Mouse (Mus musculus) embryonic facial prominence, embryonic 11.5 days (tissue): ENCODE measurements at regions not wholly inside any gene's neighbourhood (a gene's known extent, or its start where the extent isn't known, plus 50 kb on each side); places are given as distances from the start of the nearest gene placed in this dataset.
A peak's percentile ranks its signal among the peaks of the same experiment; 100 is the strongest.

ENCODE experiments used
- ATAC-seq: fragments of 200-750 bp; cut with Nextera tagmentation; replicated peaks from 2 replicates; pipeline ENCODE4 v1.8.0; 2017; ENCODE audit warnings: low read depth; ENCODE audit not compliant: insufficient number of reproducible peaks, low FRiP score, low TSS enrichment
- DNase-seq: peaks from one replicate; pipeline ENCODE4 v3.0.0-alpha.2; 2015; ENCODE audit warnings: low spot score
- H3K27ac ChIP-seq: fragments of 300-500 bp; sonication (generic); replicated peaks from 2 replicates; pipeline ENCODE4 v1.5.1; 2014; ENCODE audit warnings: mild to moderate bottlenecking, low read depth, low read length, control low read depth
- H3K27me3 ChIP-seq: fragments of 300-500 bp; sonication (generic); 2 replicates; pipeline ENCODE4 v1.6.1; 2014; ENCODE audit warnings: mild to moderate bottlenecking, low read length, moderate library complexity, mixed read lengths; ENCODE audit not compliant: control insufficient read depth, insufficient read depth
- H3K36me3 ChIP-seq: fragments of 300-500 bp; sonication (generic); replicated peaks from 2 replicates; pipeline ENCODE4 v1.6.1; 2014; ENCODE audit warnings: low read depth, mild to moderate bottlenecking, low read length, moderate library complexity, mixed read lengths; ENCODE audit not compliant: control insufficient read depth, insufficient read depth
- H3K4me1 ChIP-seq: fragments of 300-500 bp; sonication (generic); 2 replicates; pipeline ENCODE4 v1.6.1; 2014; ENCODE audit warnings: low read length, mixed read lengths; ENCODE audit not compliant: control insufficient read depth, insufficient read depth
- H3K4me2 ChIP-seq: fragments of 300-500 bp; sonication (generic); 2 replicates; pipeline ENCODE4 v1.6.1; 2014; ENCODE audit warnings: low read depth, mild to moderate bottlenecking, control low read depth, low read length, moderate library complexity
- H3K4me3 ChIP-seq: fragments of 300-500 bp; sonication (generic); 2 replicates; pipeline ENCODE4 v1.5.1; 2014; ENCODE audit warnings: low read depth, low read length, control low read depth
- H3K9ac ChIP-seq: fragments of 300-500 bp; sonication (generic); replicated peaks from 2 replicates; pipeline ENCODE4 v1.6.1; 2014; ENCODE audit warnings: mild to moderate bottlenecking, control low read depth, low read length
- H3K9me3 ChIP-seq: fragments of 300-500 bp; sonication (generic); replicated peaks from 2 replicates; pipeline ENCODE4 v1.6.1; 2016; ENCODE audit warnings: mild to moderate bottlenecking, low read length, inconsistent platforms, mixed read lengths; ENCODE audit not compliant: control insufficient read depth
- WGBS: fragments of 180-500 bp; shearing (Covaris S2); extraction: QIAGEN DNeasy Blood & Tissue Kit; methylation state at CpG from one replicate; pipeline ENCODE4 v1.1.7; 2014; 5-methylcytosine and 5-hydroxymethylcytosine counted together

DNA sequence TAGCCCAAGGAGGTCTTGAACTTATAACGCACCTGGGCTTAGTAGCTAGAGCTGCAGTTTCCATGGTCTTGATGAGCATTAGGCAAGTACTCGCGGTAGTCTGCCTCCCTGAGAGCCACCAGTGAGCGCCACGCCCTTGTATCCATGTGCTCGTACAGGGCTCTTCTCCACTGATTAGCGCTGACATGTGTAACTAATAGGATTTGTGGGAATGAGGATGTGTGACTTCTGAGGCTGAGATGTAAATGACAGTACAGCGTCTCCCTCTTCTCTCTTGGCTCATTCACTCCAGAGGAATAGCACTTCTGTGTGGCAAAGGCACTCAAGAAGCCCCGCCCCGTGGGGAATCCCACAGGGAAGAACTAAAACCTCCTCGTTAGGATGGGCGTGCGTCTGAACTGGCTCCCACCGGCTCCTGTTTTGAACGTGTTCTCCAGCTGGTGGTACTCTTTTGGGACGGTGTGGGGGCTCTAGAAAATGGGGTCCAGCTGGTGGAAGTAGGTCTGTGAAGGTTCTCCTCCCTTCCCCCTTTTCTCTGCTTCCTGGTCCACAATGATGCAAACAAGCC lies 94.3 kb upstream of the Pkdcc start:
- Histone ChIP-seq H3K9me3 (no peaks in the 10 kb centered on the region), H3K27me3 (no peaks in the 10 kb centered on the region), H3K4me2 (no peak overlapping the region), H3K9ac (no peak overlapping the region), H3K4me3 (no peak overlapping the region), H3K36me3 (no peaks in the 10 kb centered on the region), H3K4me1 (peaks cover 11% of the 10 kb centered on the region), H3K27ac (no peak overlapping the region)
- WGBS = 64% methylated on average over 16 of the region's 16 CpGs
- no peak for DNase-seq
- no peak for ATAC-seq

DNA sequence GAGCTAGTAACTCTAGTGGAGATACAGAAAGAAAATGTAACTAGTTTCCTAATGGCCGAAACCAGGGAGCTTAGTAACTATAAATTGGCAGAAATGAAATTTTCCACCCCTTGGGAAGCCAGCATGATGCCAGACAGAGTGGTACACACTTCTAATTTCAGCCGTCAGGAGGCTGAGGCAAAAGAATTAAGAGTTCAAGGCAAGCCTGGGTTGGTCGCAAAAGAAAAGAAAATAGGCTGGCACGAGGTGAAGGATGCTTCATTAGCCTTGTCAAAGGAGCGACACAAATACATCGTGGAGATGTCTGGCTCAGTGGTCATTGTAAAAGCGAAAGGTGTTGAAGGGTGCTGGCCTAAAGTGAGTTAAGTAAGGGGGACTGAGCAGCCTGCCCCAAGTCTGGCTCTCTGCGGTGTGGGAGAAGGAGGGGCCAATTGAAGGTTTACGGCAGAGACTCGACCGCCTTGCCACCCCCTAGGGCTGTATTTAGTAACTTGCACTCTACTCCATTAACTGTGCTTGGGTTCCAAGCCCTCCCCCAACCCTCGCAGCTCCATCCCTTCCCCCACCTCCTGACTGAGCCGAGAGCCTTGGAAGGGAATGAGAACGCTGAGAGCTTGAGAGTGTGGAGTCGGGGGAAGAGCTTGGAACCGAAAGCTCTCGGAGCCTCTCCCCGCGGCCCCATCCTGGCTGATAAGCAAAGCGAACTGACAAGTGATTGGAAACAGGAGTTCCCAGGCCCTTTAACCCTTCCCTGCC lies 92.4 kb upstream of the Pkdcc start:
- H3K27me3 ChIP-seq = no peaks in the 10 kb centered on the region

DNA sequence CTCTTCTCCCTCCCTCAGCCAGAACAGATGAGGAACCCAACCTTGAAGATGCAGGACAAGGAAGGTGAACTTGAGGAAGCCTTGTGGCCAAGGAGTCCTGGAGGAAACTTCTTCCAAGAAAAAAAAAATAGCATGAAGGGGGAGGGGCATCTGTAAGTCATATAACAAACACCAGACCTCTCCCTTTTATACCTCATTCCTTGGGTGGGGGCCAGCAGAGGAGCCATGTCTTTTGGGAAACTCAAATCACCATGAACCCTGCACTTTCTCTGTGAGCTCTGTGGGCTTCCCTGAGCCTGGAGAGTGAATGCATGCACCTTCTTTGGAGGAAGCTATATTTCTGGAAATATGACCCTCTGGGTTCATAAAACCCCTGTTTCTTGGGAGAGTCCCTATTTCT lies 90.0 kb upstream of the Pkdcc start:
- H3K4me3 ChIP-seq = no peak overlapping the region
- H3K27ac ChIP-seq = 0 out of 2 replicates have a peak overlapping the region, but pooled peaks have one; percentile 41
- peaks cover 15% of the 10 kb centered on the region for H3K4me1 ChIP-seq
- H3K4me2 ChIP-seq = no peak overlapping the region
- H3K36me3 ChIP-seq = no peaks in the 10 kb centered on the region
- no peaks in the 10 kb centered on the region for H3K9me3 ChIP-seq
- ATAC-seq (no peak), DNase-seq (peak; percentile 67)
- H3K9ac ChIP-seq = no peak overlapping the region; the same call in 1 of the 2 replicates
- no peaks in the 10 kb centered on the region for H3K27me3 ChIP-seq

More for the DNA sequence above, 92.4 kb upstream of the Pkdcc start:
- Histone ChIP-seq H3K4me1 (peaks cover 10% of the 10 kb centered on the region), H3K9me3 (no peaks in the 10 kb centered on the region), H3K4me2 (peak overlapping the region; percentile 39), H3K36me3 (no peaks in the 10 kb centered on the region), H3K4me3 (0 out of 2 replicates have a peak overlapping the region, but pooled peaks have one; percentile 15), H3K27ac (peak overlapping the region; percentile 70), H3K9ac (peak overlapping the region; percentile 52)
- DNase-seq (peak; percentile 80), ATAC-seq (peak; percentile 70)
- 7% methylated on average over 20 of the region's 20 CpGs for WGBS

DNA sequence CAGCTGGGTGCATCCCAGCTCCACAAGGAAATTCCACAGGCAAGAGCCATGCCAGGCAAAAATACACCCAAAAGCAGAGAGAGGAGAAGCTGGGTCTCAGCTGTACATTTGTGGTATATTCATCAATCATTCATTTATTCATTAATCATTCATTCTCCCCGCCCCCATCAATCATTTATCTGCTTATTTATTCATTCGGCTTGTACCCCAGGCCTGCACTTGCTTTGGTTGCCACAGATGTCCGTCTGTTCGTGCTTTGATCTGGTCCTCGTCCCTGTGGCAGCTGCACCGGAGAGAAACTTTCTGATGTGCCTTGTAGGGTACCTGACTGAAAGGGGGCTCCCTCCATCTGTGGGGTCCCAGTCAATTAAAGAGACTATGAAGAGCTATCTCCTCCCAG lies 87.2 kb upstream of the Pkdcc start:
- Histone ChIP-seq H3K9me3 (no peaks in the 10 kb centered on the region), H3K4me3 (no peak overlapping the region), H3K9ac (no peak overlapping the region), H3K27me3 (no peaks in the 10 kb centered on the region), H3K4me2 (no peak overlapping the region), H3K27ac (no peak overlapping the region), H3K4me1 (peaks cover 14% of the 10 kb centered on the region), H3K36me3 (no peaks in the 10 kb centered on the region)
- WGBS = 54% methylated on average over 6 of the region's 6 CpGs
- no peak for ATAC-seq
- no peak for DNase-seq

DNA sequence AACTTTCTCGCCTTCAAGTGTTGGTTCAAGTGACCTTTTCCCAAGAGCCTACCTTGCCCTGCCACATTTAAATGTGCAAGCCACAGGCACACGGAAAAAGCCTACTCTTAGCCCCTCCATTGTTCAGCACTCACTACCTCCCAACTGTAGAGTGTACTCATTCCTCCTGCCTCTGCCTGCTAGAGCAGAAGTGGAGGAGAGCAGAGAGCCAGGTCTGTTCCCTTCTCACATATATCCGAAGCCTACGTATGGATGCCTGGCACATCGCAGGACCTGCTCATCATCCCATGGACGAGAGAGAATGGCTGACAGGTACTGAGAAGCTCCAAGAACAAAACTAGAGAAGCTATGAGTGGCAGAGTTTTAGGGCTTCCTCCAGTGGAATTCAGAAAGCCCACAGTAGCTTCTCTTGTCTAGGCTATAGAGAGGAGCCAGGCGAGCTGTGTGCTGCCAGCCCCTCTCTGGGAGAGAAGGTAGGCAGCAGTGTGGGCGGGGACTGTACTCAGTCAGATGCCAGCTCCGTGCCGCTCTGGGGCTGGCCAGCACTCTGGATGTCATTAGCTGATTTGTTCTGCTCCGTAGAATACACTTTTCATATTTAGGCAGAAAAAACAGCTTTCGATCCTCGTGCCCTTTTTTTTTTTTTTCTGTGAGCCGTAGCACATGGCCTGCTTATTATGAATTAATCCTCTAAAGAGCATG lies 86.1 kb upstream of the Pkdcc start:
- Histone ChIP-seq H3K27ac (no peak overlapping the region), H3K4me3 (no peak overlapping the region), H3K9me3 (no peaks in the 10 kb centered on the region), H3K36me3 (no peaks in the 10 kb centered on the region), H3K4me1 (peaks cover 14% of the 10 kb centered on the region), H3K4me2 (no peak overlapping the region), H3K27me3 (no peaks in the 10 kb centered on the region), H3K9ac (no peak overlapping the region; the same call in 1 of the 2 replicates)
- WGBS = 41% methylated on average over 14 of the region's 14 CpGs
- ATAC-seq = peak; percentile 68
- DNase-seq = peak; percentile 65

DNA sequence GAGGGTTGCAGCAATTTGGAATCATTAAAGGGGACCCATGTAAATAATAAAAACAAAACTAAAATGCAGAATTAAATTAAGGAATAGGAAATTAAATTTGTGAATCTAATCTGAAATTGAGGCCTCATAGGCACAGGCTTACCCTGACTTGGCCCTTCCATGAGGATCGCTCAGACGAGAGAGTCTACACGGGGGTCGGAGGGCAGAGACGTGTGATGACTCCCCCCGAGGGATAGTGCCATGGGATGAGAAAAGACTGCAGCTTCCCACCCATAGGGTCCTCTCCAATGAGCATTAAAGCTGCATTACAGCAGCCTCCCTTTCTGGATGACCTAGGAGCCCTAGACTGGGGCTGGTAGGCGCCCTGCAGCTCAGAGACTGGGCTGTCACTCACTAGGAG lies 85.4 kb upstream of the Pkdcc start:
- H3K9ac ChIP-seq = no peak overlapping the region
- no peaks in the 10 kb centered on the region for H3K27me3 ChIP-seq
- 48% methylated on average over 7 of the region's 7 CpGs for WGBS
- no peak overlapping the region for H3K4me3 ChIP-seq
- H3K36me3 ChIP-seq = no peaks in the 10 kb centered on the region
- H3K9me3 ChIP-seq = no peaks in the 10 kb centered on the region
- H3K27ac ChIP-seq = no peak overlapping the region
- no peak overlapping the region for H3K4me2 ChIP-seq
- DNase-seq = no peak
- H3K4me1 ChIP-seq = peaks cover 14% of the 10 kb centered on the region
- ATAC-seq = peak; percentile 53; the same call in 1 of the 2 replicates

DNA sequence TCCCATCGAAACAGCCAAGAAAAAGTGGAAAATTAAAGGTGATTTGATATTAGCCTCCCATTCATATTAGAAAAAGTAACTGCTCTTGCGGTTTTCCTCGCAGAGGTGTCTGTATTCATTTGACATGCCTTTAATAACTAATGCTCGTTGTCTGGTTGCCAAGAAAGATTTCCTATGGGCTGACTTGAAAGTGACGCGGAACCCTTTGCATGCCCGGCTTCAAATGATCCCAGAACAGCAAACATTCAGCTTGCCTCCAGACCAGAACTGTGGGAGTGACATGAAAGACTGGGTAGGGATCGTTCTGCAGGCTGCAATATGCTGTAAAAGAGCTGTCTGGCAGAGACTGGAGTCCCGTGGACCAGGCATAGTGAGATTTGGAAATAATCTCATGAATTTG lies 81.9 kb upstream of the Pkdcc start:
- Histone ChIP-seq H3K9ac (no peak overlapping the region), H3K27me3 (no peaks in the 10 kb centered on the region), H3K27ac (no peak overlapping the region), H3K36me3 (no peaks in the 10 kb centered on the region), H3K4me1 (peaks cover 8% of the 10 kb centered on the region), H3K9me3 (no peaks in the 10 kb centered on the region), H3K4me2 (no peak overlapping the region), H3K4me3 (no peak overlapping the region)
- ATAC-seq (no peak), DNase-seq (no peak)
- WGBS = 59% methylated on average over 9 of the region's 9 CpGs
